Mouse (Mus musculus) gastrocnemius, adult 2 months (tissue): ENCODE measurements around the gene Myh7. TPM values are rescaled to one million over a fixed set of nuclear protein-coding genes. Genes with fewer than 3 reads are reported as not detected.
"Not testable (repeated sequence)": the region's sequence is repeated elsewhere in the genome, so short reads cannot be mapped to it uniquely, and the experiment has no call there.

Source experiments
- DNase-seq: peaks from one replicate; pipeline ENCODE4 v3.0.0; 2022
- H3K27ac ChIP-seq: fragments of 200-600 bp; 2 replicates; pipeline ENCODE4 v1.8.1; 2022; ENCODE audit warnings: mild to moderate bottlenecking
- H3K4me3 ChIP-seq: fragments of 200-600 bp; 2 replicates; pipeline ENCODE4 v1.8.1; 2022; ENCODE audit warnings: mild to moderate bottlenecking, moderate library complexity
- CTCF ChIP-seq: fragments of 200-600 bp; IDR thresholded peaks from 2 replicates; pipeline ENCODE4 v1.8.1; 2022; ENCODE audit warnings: antibody characterized with exemption, mild to moderate bottlenecking, moderate library complexity
- intact Hi-C: fragments of 180-260 bp; cut with DNase I; formaldehyde crosslinking; loops from one replicate; pipeline ENCODE4 v1.15.1; 2025
- long read RNA-seq, 2 experiments: library from polyadenylated mRNA; stranded (forward); transcript quantifications; one replicate each; pipeline ENCODE4 v2.0.0; 2021
- total RNA-seq, 2 experiments: library from RNA; stranded (reverse); gene quantifications; 2 replicates each; pipeline ENCODE4 v1.2.3; 2021

The Myh7 gene
- 1,000 to 10,000 TPM in 1 of 2 experiments, 100 to 1,000 TPM in 1; 520 to 1,662 TPM for total RNA-seq
- long read RNA-seq, experiment 1, full-length matches to known transcripts, result 3,555 of 4,414 reads
- long read RNA-seq, experiment 1, partial matches to known transcripts, result 667 of 4,414 reads
- long read RNA-seq, experiment 1, other reads (novel, unspliced or antisense), result 192 of 4,414 reads
- long read RNA-seq, experiment 2, full-length matches to known transcripts, result 3,229 of 3,982 reads
- long read RNA-seq, experiment 2, partial matches to known transcripts, result 594 of 3,982 reads
- long read RNA-seq, experiment 2, other reads (novel, unspliced or antisense), result 159 of 3,982 reads

DNA sequence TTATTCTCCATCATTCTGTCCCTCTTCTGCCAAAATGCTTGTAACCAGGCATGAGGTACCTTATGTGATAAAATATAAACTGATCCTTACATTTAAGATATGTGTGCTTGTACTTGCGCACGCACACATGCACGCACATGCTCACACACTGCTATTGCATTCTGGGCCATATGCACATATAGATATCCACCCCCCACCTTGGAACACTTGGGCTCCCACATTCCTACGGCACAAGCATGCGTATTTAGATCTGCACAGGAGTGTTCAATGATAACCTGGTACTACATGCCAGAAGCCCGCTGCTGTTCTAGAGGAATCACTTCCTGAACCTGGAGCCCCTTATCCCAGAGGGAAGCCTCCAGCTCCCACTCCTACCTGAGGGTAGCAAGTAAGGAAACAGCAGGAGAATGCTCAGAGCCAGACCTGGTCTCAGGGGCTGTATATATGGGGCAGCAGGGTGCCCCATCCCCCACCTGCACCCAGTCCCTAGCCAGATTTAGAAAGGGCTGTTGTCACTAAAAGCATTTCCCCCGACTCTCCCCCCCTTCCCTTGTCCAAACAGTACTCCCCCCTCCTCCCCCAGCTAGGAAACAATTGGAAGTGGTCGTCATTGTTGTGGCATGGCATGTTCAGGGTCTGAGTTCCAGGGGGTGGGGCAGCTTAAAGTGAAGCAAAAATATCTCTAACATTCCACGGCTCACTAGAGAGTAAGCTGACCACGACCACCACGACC, at the start of gene Myh7:
Gene Myh7 (minus strand): TSS at position 491 of the 733 bp plus-strand sequence.
- TF ChIP-seq CTCF, result no peak
- DNase-seq, result no peak
- intact Hi-C loops, result no loop called here
- Histone ChIP-seq H3K4me3 (peak within 1 kb of the TSS; percentile 14), H3K27ac (peak within 1 kb of the TSS; percentile 16; the same call in 1 of the 2 replicates)

- intact Hi-C loops, H3K4me3 ChIP-seq, H3K27ac ChIP-seq, DNase-seq: not testable (repeated sequence)
These were observed 49.3 kb upstream of the Myh7 start for GRCm38 (mm10) chr14:55043694-55044093.

- TF ChIP-seq CTCF, result no peak
- intact Hi-C loops, result no loop called here
- DNase-seq, result no peak
These were observed 38.3 kb upstream of the Myh7 start for GRCm38 (mm10) chr14:55032695-55033225.

DNA sequence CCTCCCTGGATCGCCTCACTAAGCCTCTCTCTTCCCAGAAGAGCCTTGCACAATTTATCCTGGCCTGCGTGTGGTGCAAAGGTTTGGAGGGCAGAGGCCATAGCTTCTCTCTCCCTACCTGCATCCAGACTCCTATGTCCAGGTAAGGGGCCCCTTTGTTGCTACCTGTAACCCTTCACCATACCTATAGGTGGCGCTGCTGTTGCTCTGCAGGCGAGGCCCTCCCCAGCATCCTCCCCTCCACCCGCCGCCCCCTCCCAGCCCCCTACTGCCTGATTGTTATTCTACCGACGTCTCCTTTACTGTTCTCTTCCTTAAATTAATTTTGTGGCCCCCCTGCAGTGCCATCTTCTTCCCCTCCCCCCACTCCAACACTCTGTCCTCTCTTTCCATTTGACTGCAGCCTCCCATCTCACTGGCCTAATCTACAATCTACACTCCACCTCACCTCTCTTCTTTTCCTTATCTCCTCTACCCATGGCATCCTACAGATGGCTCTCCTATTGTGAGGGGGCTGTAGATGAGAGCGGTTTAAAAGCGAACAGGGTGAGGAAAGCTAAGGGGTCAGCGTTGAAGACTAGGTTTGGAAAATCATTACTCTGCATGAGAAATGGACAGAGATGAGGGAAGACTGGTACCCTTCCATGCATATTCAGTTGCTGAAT, 34.7 kb upstream of the Myh7 start:
- Histone ChIP-seq H3K4me3 (no peak overlapping the region), H3K27ac (no peak overlapping the region)
- intact Hi-C loops, result no loop called here
- no peak for DNase-seq
- peak; percentile 69 for TF ChIP-seq CTCF

More at GRCm38 (mm10) chr14:55032695-55033225, 38.3 kb upstream of the Myh7 start:
- H3K4me3 ChIP-seq, result no peak overlapping the region
- no peak overlapping the region for H3K27ac ChIP-seq

- no peak for TF ChIP-seq CTCF
- intact Hi-C loops, result no loop called here
- no peak overlapping the region for H3K4me3 ChIP-seq
These were observed 34.0 kb upstream of the Myh7 start for GRCm38 (mm10) chr14:55028333-55028835.

DNA sequence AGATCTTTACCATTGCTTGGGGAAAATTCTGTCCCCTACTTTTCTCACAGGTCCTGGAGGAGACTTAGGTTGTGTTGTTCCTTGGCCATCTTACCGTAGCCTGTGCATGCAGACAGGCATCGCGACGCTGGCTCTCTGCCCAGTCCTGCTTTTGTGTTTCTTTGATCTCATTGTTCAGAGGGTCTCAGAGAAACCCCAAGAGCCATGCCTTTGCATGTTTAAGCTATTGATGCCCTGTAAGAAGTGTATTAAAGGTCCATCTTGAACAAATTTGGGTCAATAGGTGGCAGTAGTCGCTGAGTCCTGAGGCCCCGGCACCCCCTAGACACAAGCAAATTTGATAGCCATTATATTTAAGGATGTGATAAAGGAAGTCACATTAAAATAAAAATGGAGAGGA, 33.2 kb upstream of the Myh7 start:
- intact Hi-C loops, result no loop called here
- peak; percentile 16; the same call in 1 of the 2 replicates for TF ChIP-seq CTCF

More at GRCm38 (mm10) chr14:55028333-55028835, 34.0 kb upstream of the Myh7 start:
- H3K27ac ChIP-seq, result no peak overlapping the region
- DNase-seq, result no peak

DNA sequence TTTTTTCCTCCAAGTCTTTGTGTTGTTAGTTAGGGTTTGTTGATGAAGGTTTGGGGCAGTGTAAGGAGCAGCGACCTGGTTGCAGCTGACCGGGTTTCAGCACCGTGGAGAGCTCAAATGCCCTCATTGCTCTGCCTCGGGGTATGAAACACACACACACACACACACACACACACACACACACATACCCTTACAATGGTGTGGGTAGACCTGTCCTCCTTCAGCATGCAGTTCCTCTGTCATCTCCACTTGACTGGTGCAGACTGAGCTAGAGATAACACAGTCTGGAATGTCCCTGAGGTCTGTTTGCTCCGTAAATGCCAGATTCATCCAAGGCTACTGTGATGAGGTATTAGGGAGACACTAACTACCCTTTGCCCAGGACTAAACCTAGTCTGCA, 32.8 kb upstream of the Myh7 start:
- intact Hi-C loops, result no loop called here
- DNase-seq, result no peak
- H3K4me3 ChIP-seq, result no peak overlapping the region
- no peak overlapping the region for H3K27ac ChIP-seq
- no peak for TF ChIP-seq CTCF

More for the DNA sequence above, 33.2 kb upstream of the Myh7 start:
- DNase-seq, result no peak
- no peak overlapping the region for H3K27ac ChIP-seq
- H3K4me3 ChIP-seq, result no peak overlapping the region

DNA sequence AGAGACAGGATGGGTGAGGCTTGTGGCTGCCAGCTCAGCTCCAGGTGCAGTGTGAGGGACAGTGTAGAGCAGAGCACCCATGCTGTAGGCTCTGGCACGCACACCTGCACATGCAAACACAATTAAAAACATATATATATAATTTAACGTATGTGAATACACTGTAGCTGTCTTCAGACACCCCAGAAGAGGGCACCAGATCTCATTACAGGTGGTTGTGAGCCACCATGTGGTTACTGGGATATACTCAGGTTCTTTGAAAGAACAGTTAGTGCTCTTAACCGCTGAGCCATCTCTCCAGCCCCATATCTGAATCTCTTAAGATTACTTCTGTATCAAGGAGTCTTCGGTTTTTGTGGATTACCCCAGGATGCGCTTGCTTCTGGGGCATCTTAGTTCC, 31.1 kb upstream of the Myh7 start:
- no peak for DNase-seq
- Histone ChIP-seq H3K4me3 (no peak overlapping the region), H3K27ac (no peak overlapping the region)
- no peak for TF ChIP-seq CTCF
- intact Hi-C loops, result loop anchor here (2.0 kb wide), 1 partner anchor 53 kb away; no protein-coding TSS in a partner anchor

- TF ChIP-seq CTCF, result peak; percentile 75
- no peak overlapping the region for H3K27ac ChIP-seq
- no peak overlapping the region for H3K4me3 ChIP-seq
- intact Hi-C loops, result loop anchor here (2.0 to 5.0 kb wide), 2 partner anchors 55 to 78 kb away; no protein-coding TSS in a partner anchor
- peak; percentile 57 for DNase-seq
These were observed 29.8 kb upstream of the Myh7 start for GRCm38 (mm10) chr14:55024236-55024635.

DNA sequence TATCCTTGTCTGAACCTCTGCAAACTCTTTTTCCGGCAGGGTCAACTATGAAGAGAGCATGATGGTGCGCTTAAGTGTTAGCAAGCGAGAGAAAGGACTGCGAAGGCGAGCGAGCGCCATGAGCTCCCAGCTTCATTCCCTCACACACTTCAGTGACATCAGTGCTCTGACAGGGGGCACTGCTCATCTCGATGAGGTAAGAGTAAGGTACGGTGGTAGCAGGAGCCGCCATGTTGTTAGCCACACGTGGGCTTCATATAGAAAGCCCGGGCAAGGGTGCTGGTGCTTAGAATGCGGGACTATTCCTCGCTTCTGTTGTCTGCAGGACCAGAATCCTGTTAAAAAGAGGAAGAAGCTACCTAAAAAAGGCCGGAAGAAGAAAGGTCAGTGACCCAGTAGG, 28.6 kb upstream of the Myh7 start:
- Histone ChIP-seq H3K27ac (no peak overlapping the region), H3K4me3 (no peak overlapping the region)
- no peak for TF ChIP-seq CTCF
- intact Hi-C loops, result loop anchor here (5.0 kb wide), 1 partner anchor 79 kb away; no protein-coding TSS in a partner anchor
- DNase-seq, result no peak

GRCm38 (mm10) chr14:55020394-55020793, 26.0 kb upstream of the Myh7 start:
- intact Hi-C loops, result loop anchor here (5.0 kb wide), 1 partner anchor 82 kb away; no protein-coding TSS in a partner anchor
- Histone ChIP-seq H3K27ac (no peak overlapping the region), H3K4me3 (no peak overlapping the region)
- TF ChIP-seq CTCF, result no peak
- no peak for DNase-seq

GRCm38 (mm10) chr14:55016876-55017275, 22.4 kb upstream of the Myh7 start:
- TF ChIP-seq CTCF, result no peak
- intact Hi-C loops, result no loop called here
- DNase-seq, result no peak
- no peak overlapping the region for H3K4me3 ChIP-seq
- no peak overlapping the region for H3K27ac ChIP-seq
